Mouse (Mus musculus): Measurements from ENCODE around the gene Mt3. TPM values are rescaled to one million over a fixed set of nuclear protein-coding genes. Genes with fewer than 3 reads are reported as not detected.

The Mt3 gene
- total RNA-seq (2021) = 1 to 10 TPM; 2.2 to 2.4 TPM
- long read RNA-seq, experiment 1, partial matches to known transcripts = 0 of 1 reads
- long read RNA-seq, experiment 1, other reads (novel, unspliced or antisense) = 0 of 1 reads
- long read RNA-seq, experiment 2 = 0 reads

GRCm38 (mm10) chr8:94152513-94153300 is at the start of gene Mt3:
Gene Mt3, plus strand, starts transcription at chr8:94152607.
- DNase-seq = peak; percentile 24 to 34

- no peak for DNase-seq
Measured at GRCm38 (mm10) chr8:94104146-94104545, 48.3 kb upstream of the Mt3 start.

- peak; percentile 27 to 43 for DNase-seq
Measured at GRCm38 (mm10) chr8:94107871-94108270, 44.5 kb upstream of the Mt3 start.

- no peak for DNase-seq
Measured at GRCm38 (mm10) chr8:94109396-94109795, 43.0 kb upstream of the Mt3 start.

- no peak for DNase-seq
Measured at GRCm38 (mm10) chr8:94109835-94110234, 42.6 kb upstream of the Mt3 start.

- no peak for DNase-seq
Measured at GRCm38 (mm10) chr8:94110526-94111177, 41.8 kb upstream of the Mt3 start.

GRCm38 (mm10) chr8:94113435-94113834 is 39.0 kb upstream of the Mt3 start:
- DNase-seq = no peak

- no peak for DNase-seq
Measured at GRCm38 (mm10) chr8:94113972-94114371, 38.4 kb upstream of the Mt3 start.

GRCm38 (mm10) chr8:94118776-94119430 is 33.5 kb upstream of the Mt3 start:
- DNase-seq = no peak

- DNase-seq = no peak
Measured at GRCm38 (mm10) chr8:94121625-94122024, 30.8 kb upstream of the Mt3 start.

GRCm38 (mm10) chr8:94122711-94123468 is 29.5 kb upstream of the Mt3 start:
- no peak for DNase-seq

- DNase-seq = no peak
Measured at GRCm38 (mm10) chr8:94127711-94128110, 24.7 kb upstream of the Mt3 start.

- no peak for DNase-seq
Measured at GRCm38 (mm10) chr8:94129133-94129789, 23.1 kb upstream of the Mt3 start.

GRCm38 (mm10) chr8:94130126-94130525 is 22.3 kb upstream of the Mt3 start:
- DNase-seq = no peak

- no peak for DNase-seq
Measured at GRCm38 (mm10) chr8:94132096-94132495, 20.3 kb upstream of the Mt3 start.

GRCm38 (mm10) chr8:94134601-94135000 is 17.8 kb upstream of the Mt3 start:
- DNase-seq = peak in 1 of 2 experiments; percentile 10

GRCm38 (mm10) chr8:94135556-94135955 is 16.9 kb upstream of the Mt3 start:
- no peak for DNase-seq

GRCm38 (mm10) chr8:94136192-94136591 is 16.2 kb upstream of the Mt3 start:
- no peak for DNase-seq

- no peak for DNase-seq
Measured at GRCm38 (mm10) chr8:94136933-94137332, 15.5 kb upstream of the Mt3 start, which contains the start of gene Mt4. Gene Mt4, plus strand, starts transcription at chr8:94137197.

GRCm38 (mm10) chr8:94140266-94140795 is 12.1 kb upstream of the Mt3 start:
- DNase-seq = no peak

GRCm38 (mm10) chr8:94148236-94148635 is 4.2 kb upstream of the Mt3 start:
- DNase-seq = no peak
